Mouse (Mus musculus): ENCODE results near the gene Stub1.

The Stub1 gene

DNA sequence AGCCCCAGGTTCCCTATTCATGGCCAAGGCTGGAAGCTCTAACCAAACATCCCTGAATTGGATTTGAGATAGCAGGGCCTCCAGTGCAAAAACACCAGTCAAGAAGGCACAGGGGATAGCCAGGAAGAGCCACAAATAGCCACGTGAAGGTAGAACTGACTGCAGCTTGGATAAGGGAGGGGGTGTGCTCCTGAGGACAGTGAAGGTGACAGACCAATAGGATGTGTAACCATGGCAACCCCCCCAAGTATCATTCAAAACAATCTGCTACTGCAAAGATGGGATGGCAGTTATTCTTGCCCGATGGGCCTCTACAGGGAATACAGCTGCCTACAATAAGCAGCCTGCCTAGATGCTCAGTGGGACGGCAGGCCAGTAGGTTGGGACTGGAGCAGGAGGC is 4.3 kb upstream of the Stub1 start:
- DNase-seq (ENCODE audit: low read depth, low spot score) = no peak

DNA sequence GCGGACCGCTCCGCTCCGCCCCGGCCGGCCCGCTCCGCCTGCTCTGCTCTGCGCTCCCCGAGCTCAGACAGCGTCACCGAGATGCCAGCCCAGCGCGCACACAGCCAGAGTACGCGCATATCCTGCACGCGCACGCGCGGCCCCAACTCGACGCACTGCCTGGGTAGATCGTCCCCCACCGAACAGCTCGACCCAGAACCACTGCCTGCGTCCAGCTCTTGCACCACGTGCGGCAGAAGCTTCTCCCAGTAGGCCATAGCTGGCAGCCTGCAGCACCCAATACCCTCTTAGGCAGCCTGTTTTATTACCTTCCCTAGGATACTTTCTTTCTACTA is 3.8 kb upstream of the Stub1 start, which contains the start of gene Rhbdl1:
Gene Rhbdl1, minus strand, starts transcription at position 220 of the 335 bp plus-strand sequence.
- DNase-seq (ENCODE audit: low read depth, low spot score) = peak; percentile 78

DNA sequence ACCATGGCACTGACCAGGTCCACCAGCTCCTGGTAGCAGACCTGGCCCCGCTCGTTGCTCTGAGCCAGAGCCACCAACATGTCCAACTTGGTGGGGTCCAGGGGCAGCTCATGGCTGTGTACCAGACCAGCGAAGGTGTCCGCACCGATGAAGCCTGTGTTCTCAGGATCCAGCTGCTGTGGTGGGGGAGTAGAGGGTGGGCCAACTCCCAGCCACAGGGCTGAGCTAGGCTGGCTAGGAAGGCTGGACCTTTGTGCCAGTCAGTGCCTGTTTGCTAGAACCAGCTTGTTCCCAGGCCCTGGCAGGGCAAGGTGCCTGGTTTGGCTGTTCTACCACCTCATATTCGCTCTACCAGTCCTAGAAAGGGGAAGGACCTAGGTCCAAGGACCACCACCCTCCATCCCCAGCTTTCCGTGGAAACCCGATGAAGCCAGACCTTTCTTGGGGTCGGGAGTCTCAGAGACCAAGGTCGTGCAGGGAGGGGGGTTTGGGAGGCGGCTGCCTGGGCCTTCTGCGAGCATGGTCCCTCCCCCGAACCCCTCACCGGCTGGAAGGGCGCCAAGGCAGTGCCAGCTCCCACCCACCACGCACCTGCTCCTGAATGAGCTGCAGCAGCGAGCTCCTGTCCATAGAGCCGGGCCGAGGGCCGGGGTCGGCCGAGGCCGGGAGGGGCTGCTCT is 3.3 kb upstream of the Stub1 start:
- no peak for DNase-seq (ENCODE audit: low read depth, low spot score)

DNA sequence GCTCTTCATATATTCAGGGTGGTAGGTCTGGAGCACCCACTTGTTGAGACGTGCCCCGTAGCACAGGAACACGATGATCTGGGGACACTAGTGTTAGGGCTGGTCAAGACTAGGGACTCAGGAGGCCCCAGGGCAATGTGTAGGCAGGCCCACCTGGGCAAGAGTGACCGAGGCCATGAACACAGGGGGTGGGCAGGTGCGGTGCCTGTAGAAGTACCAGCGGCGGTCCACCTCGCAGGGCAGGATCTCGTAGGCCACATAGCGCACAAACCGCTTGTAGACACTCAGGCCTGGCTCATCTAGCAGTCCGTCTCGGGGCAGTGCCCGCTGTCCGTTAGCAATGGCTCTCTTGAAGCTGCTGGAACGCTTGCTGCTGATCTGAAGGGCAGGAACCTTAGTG is 2.6 kb upstream of the Stub1 start:
- DNase-seq (ENCODE audit: low read depth, low spot score) = no peak

DNA sequence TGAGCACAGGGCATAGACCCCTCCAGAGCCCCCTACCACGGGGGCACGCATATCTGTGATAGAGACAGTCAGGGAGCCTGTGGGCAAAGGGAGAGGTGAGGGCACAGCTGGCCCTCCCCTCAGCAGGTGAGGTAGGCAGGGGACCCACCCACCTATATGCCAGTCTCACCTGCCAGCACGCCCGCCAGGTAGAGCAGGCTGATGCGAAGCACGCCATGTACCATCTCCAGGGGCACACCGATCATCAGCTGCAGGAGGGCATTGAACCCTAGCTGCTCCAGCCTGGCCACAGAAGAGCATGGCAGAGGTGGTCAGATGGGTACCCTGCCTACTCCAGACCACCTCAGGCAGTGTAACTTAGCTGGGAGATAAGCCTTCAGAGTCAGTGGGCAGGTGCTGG is 2.1 kb upstream of the Stub1 start:
- DNase-seq (ENCODE audit: low read depth, low spot score) = no peak

DNA sequence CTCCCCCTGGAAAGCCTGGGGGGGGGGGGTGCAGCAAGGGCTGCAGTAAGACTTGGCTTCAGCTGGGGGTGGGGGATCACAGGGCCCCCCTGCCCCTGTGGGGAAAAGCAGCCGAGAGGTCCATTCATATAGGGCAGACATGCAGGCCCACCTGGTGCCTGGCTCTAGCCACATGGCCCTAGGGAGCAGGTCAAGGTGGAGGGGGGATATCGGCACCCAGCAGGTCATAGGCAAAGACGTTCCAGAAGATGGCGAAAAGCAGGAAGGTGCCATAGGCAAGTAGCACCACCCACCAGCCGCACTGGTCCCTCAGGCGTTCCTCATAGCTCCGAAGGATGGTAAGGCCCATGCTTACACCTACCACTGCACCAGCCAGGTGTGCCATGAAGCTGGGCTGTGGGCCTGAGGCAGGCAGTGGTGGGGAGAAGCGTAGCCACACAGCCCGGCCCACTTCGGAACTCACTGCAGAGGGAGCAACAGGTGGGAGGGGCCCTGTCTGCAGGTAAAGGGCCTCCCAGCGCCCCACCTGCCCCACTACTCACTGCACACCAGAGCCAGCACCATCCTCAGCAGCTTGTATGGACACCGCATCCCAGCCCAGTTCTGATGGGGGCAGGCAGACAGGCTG is 1.5 kb upstream of the Stub1 start:
- DNase-seq (ENCODE audit: low read depth, low spot score) = no peak

DNA sequence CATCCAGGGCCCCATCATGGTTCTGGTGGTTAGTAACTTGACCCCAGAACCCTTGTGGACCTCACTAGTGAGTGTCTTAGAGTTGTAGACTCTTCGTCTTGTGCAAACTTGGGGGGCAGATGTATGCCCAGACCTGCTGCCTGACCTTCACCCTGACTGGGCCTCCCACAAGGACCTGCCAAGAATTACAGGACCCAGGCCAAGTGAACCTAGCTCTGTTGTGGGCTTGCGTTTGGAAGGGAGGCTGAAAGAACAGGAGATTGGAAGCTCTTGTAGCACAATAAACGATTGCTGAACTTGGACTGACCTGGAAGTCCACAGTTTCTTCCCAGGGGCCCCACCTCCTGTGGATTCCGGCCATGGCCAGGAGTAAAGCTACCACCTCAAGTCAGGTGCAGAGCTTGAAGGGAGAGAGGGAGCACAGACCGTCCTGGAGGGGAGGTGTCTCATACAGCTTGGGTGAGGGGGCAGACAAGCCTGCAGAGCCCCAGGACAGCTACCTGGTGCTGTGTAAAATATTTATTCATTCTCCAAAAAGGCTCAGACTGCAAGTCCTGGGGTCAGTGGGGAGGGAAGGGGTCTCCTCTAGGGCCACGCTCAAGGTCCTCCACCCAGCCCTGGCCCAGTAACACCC is 874 bp upstream of the Stub1 start:
- DNase-seq (ENCODE audit: low read depth, low spot score) = no peak

DNA sequence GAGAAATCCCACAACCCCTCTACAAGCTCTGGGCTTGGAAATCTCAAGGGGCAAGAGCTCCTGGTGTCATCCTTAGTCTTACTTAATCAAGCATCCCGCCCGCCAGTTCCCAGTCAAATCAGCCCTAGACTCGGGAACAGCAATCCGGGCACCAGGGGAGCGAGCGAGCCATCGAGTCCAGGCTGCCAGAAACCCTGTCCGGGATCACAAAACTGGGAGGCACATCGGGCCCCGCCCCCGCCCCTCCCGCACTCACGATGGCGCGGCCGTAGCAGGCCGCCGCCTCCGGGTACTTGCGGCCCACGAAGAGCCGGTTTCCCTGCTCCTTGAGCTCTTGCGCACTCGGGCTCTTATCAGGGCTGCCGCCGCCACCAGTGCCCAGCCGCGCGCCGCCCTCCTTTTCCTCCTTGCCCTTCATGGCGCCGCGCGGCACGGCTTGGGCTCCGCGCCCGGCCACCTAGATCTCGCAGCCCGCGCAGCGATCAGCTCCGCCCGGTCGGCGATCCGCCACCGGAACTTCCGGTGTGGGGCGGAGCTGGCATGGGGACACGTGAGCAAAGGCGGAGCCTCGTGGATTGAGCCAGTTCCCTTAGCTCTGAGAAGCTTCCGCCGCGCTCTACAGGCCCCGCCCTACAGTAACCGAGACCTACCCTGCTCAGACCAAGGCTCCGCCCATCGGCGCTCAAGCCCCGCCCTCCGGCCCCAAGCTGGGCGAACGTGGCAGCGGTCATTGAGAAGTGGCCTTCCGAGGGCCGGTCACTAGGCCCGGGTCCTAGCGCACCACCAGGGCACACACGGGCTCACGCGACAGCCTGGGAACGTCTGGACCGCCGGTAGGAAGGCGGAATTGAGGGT is 541 bp downstream of the Stub1 start:
- DNase-seq (ENCODE audit: low read depth, low spot score) = peak; percentile 99

DNA sequence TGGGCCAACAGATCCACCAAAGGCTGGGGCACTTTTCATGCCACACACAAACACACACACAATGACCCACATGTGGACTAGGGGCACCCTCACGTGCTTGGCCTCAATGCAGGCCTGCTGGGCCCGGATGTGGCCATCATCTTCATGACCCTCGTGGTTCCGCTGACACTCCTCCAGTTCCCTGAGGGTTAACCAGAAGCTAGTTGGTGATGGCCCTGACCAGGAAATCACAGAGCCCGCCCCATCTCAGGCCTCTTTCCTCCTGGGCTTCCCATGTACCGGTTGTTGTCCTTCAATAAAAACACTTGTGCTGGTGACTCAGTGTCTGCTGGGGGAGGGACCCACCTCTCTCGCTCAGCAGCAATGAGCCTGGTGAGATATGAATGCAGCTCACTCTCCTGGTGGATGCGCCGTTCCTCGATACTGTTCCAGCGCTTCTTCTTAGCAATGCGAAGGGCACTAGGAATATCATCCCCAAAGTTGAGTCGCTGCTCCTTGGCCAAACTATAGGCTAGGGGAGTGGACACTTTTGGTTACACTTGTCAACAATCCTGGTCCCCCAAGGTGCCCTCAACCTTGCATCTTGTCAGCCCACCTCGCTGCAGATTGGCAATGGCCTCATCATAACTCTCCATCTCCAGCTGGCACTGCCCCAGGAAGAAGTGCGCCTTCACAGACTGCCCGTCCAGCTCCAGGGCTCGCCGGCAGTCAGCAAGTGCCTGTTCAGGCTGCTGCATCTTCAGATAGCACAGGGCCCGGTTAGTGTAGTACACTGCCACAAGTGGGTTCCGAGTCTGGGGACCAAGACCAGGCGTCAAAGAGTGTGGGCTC is 1.5 kb downstream of the Stub1 start:
- no peak for DNase-seq (ENCODE audit: low read depth, low spot score)

DNA sequence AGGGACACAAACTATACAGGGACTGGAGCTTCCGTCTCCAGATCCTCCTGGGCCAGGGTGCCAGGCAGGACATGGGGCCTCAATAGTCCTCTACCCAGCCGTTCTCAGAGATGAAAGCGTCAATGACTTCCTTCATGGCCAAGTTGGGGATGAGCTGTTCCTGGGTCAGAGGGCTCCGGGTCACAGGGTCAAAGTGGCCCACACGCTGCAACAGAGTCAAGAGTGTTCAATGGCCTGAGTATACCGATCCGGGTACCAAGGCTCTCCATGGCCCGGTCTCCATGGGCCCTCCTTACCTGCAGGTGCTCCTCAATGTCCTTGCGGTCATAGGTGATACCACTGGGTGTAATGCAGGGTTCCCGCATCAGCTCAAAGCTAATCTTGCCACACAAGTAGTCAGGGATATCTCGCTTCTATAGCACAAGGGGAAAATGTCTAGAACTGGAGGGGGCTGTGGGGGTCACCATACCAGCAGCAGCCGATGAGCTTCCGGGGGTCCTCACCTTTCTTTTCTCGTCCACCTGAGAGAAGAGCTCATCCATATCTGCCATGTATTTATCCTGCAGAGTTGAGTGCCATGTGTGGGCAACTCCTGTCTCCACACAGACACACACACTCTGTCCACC is 2.3 kb downstream of the Stub1 start:
- DNase-seq (ENCODE audit: low read depth, low spot score) = no peak

DNA sequence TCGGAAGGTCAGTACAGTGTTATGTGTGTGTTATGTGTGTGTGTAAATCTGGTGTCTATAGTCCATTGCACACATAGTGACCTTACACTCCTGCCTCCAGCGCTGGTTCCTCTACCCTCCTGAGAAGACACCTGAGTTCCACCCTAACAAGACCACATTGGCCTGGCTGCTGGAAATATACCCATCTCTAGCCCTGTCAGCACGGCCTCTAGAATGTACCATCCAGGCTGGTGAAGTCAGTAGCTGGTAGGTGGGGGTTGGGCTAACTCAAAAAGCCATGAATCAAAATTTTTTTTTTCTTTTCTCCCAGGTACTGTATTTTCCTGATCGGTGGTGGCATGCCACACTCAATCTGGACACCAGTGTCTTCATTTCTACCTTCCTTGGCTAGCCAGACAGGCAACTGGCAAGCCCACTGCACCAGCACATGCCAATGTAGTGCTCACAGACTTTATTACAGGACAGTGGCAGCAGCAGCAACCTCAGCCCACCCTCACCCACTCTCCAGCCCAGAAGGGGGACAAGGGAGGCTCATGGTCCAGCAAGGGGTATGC is 2.9 kb downstream of the Stub1 start:
- no peak for DNase-seq (ENCODE audit: low read depth, low spot score)

DNA sequence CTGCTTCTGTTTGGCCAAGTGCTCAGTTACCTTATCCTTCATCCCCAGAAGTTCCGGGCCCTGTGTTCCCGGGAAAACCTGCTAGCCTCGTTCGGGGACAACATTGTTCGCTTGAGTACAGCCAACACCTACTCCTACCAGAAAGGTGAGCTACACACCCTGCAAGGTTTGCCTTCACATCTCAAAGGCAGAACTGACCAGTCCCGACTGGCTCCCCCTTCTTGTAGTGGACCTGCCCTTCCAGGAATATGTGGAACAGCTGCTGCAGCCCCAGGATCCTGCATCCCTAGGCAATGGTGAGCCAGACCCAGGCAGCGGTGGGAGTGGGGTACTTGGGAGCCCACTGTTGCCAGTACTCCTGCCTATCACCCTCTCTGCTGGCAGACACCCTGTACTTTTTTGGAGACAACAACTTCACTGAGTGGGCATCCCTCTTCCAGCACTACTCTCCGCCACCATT is 3.6 kb downstream of the Stub1 start:
- no peak for DNase-seq (ENCODE audit: low read depth, low spot score)

DNA sequence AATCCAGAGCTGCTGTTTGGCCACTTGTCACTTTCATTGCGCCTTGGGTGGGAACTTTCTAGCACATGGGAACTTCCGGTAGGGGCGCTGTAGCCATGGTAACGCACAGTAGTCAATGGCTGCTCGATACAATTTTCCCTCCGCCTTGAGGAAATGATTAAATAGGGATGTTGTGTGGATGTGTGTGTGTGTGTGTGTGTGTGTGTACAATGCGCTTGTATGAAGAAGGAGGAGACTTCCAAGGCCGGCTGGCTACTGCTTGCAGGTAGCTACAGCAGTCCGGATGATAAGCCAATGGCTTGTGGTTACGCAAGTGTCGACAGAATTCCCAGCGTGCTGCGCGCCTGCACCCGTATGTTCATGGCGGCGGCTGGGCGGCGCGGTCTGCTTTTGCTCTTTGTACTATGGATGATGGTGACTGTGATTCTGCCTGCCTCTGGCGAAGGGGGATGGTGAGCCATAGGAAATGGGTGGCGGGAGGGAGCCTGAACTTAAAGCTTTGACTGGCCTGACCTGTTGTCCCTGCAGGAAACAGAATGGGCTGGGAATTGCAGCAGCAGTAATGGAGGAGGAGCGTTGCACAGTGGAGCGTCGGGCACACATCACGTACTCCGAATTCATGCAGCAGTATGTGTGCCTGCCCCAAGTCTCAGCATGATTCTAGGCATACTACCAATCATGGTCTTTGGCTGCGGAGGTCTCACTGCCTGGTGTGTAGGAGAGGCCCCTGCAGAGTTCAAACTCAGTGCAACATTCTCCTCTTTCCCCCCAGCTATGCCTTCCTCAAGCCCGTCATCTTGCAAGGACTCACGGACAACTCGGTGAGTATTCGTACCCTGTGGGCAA is 4.3 kb downstream of the Stub1 start, which contains the start of gene Jmjd8:
Gene Jmjd8, plus strand, starts transcription at position 156 of the 846 bp plus-strand sequence.
- peak; percentile 89 for DNase-seq (ENCODE audit: low read depth, low spot score)

DNA sequence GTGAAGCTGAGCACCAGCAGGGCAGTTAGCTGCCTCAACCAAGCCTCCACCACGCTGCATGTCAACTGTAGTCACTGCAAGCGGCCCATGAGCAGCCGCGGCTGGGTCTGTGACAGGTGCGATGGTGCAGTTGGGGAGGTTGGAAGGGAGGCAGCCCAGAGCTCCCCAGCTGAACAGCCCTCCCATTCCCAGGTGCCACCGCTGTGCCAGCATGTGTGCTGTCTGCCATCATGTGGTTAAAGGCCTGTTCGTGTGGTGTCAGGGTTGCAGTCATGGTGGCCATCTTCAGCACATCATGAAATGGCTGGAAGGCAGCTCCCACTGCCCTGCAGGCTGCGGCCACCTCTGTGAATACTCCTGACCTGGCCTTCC is 5.0 kb downstream of the Stub1 start:
- DNase-seq (ENCODE audit: low read depth, low spot score) = no peak

DNA sequence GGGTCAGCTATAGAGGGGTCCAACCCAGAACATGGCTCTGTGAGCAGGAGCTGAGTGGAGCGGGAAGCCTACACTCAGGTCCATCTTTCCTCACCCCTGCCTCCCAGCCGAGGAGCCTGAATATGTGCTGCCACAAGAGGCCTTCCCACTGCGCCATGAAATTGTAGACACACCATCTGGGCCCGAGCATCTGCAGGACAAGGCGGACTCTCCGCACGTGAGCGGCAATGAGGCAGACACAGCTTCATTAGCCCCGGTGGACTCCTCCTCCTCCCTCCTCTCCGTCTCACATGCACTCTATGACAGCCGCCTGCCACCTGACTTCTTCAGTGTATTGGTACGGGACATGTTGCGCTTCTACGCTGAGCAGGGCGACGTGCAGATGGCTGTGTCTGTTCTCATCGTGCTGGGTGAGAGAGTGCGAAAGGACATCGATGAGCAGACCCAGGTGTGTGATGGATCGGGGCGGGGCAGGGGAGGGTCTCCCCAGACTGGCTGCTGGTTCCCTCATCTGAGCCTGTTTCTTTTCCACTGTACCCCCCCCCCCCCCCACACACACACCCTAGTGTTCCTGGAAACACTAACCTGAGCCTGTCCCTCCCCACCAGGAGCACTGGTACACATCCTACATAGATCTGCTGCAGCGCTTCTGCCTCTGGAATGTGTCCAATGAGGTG is 5.5 kb downstream of the Stub1 start:
- no peak for DNase-seq (ENCODE audit: low read depth, low spot score)

DNA sequence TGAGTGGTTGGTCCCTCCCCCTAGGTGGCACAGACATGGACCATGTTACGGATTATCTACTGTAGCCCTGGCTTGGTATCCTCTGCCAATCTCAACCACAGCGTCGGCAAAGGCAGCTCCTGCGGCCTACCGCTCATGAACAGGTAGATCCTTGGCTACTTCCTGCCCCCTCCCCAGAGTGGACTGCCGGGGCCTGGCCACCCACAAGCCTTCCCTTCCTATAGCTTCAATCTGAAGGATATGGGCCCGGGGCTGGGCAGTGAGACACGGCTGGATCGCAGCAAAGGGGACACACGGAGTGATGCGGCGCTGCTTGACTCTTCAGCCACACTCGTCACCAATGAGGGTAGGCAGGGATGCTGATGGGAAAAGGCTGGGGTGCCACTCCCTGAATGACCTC is 6.2 kb downstream of the Stub1 start:
- DNase-seq (ENCODE audit: low read depth, low spot score) = no peak

DNA sequence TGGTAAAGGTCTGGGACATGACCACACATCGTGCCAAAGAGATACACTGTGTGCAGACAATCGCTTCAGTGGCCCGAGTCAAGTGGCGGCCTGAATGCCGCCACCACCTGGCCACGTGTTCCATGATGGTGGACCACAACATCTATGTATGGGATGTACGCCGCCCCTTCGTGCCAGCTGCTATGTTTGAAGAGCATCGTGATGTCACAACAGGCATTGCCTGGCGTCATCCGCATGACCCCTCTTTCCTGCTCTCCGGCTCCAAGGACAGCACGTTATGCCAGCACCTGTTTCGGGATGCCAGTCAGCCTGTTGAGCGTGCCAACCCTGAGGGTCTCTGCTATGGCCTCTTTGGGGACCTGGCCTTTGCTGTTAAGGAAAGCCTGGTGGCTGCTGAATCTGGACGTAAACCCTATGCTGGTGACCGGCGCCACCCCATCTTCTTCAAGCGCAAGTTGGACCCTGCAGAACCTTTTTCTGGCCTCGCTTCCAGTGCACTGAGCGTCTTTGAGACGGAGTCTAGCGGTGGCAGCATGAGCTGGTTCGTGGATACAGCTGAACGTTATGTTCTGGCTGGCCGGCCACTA is 7.1 kb downstream of the Stub1 start:
- DNase-seq (ENCODE audit: low read depth, low spot score) = no peak

DNA sequence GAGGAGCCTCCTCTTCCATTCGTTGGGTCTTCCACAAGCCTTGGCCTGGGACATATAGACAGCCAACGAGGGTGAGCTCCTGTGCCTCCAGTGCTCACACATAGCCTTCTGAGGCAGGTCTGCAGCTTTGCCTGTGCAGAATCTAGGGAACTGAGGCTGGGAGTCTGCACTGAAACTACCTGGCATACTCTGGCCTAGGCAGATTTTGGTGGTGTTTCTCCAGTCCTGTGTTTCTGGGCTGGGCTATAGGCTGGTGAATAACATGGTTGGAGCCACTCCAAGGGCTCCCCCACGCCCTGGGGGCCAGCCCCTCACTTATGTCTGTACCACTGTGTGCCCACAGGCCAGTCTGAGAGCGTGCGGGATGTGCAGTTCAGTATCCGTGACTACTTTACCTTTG is 7.9 kb downstream of the Stub1 start:
- DNase-seq (ENCODE audit: low read depth, low spot score) = no peak

All from telencephalon, adult 2 months (tissue).